In the genomic region with DNA sequence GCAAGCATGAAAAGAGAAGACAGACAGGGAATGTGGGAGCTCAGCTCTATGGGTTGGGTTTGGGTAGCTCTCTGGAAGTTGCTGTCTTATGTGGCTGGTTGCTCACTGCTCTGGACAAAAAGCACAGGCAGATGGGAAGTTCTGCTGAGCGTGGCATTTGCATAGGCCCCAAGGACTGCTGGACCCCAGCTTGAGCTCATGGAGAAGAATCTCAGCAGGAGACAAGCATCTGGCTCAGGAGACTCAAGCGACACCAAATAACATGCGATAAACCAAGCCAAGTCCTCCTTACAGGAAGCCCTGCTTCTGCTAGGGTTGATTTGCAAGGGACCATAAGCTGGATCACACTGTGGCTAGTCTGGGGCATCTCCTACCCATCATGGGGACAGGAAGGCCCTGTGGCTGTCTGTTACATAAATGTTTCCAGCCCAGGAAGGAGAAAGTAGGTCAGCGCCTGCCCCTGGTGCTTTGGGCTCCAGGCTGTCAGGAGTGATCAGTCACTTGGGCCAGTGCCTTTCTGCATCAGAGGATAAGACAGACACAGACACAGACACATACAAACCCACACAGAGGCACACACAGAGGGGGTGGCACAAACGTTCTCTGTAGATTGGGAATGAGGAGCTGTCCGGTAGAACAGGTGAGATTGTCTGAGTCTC, we compare ENCODE assay signal across 10 mouse cellular contexts.
A peak's percentile ranks its signal among the peaks of the same experiment; 100 is the strongest.
DNase-seq lines count a peak whose midpoint lies in the region; ATAC-seq and TF ChIP-seq lines count a peak whose summit lies in the region.
"Had no signal": no experiment of that assay in that cellular context is flagged by ENCODE, and none has a peak within 500 bp of the region (broad histone marks: within the 10 kb centered on the region; RNA-seq: fewer than 3 reads in every experiment).

No protein-coding gene starts in this region.

- H3K4me2 ChIP-seq in heart, postnatal 0 days (ENCODE audit: low read depth, low read length) = no peak overlapping the region
- H3K4me2 ChIP-seq in forebrain, embryonic 13.5 days = no peak overlapping the region
- H3K4me2 ChIP-seq: liver, embryonic 13.5 days; neural tube, embryonic 12.5 days had no signal

- H3K27me3 ChIP-seq in heart, postnatal 0 days (ENCODE audit: control insufficient read depth, insufficient read depth, low read length) = no peaks in the 10 kb centered on the region
- no peaks in the 10 kb centered on the region for H3K27me3 ChIP-seq in forebrain, embryonic 13.5 days
- H3K27me3 ChIP-seq: liver, embryonic 13.5 days; neural tube, embryonic 12.5 days had no signal

- no peak overlapping the region for H3K4me3 ChIP-seq in heart, postnatal 0 days (ENCODE audit: low read depth, low read length)
- H3K4me3 ChIP-seq in forebrain, embryonic 13.5 days = no peak overlapping the region
- H3K4me3 ChIP-seq: liver, embryonic 13.5 days; neural tube, embryonic 12.5 days had no signal

- TF ChIP-seq EP300 in heart, postnatal 0 days (IDR thresholded peaks at IDR 0.05; ENCODE audit: low read depth) = no peak

- H3K9ac ChIP-seq in heart, postnatal 0 days (replicated peaks; ENCODE audit: low read depth, low read length) = no peak overlapping the region
- H3K9ac ChIP-seq in forebrain, embryonic 13.5 days = no peak overlapping the region
- H3K9ac ChIP-seq: liver, embryonic 13.5 days; neural tube, embryonic 12.5 days had no signal

- intact Hi-C loops in heart, postnatal 25 days (cut with DNase I) = no loop called here

- H3K36me3 ChIP-seq in heart, postnatal 0 days (replicated peaks; ENCODE audit: control insufficient read depth, insufficient read depth, low read length) = no peaks in the 10 kb centered on the region
- H3K36me3 ChIP-seq in forebrain, embryonic 13.5 days (ENCODE audit: poor library complexity, severe bottlenecking) = peaks cover 5% of the 10 kb centered on the region; the same call in 1 of the 2 replicates
- H3K36me3 ChIP-seq: liver, embryonic 13.5 days had no signal

- 0 out of 2 replicates have a peak, but pooled peaks have one; percentile 7 for ATAC-seq in heart, postnatal 0 days (ENCODE audit: insufficient read depth, low read depth)
- no peak for ATAC-seq in forebrain, embryonic 13.5 days

- WGBS in heart, postnatal 0 days = 65% methylated on average over 6 of the region's 6 CpGs
- 85% methylated on average over 6 of the region's 6 CpGs for WGBS in forebrain, embryonic 13.5 days

- TF ChIP-seq CTCF in heart, postnatal 0 days (IDR thresholded peaks at IDR 0.05; ENCODE audit: low read depth) = no peak

- peak; percentile 95 for DNase-seq in heart, adult 11 months
- no peak for DNase-seq in heart, postnatal 25 days (ENCODE audit: low spot score)
- peak; percentile 47 for DNase-seq in right cerebral cortex, adult 2 months (ENCODE audit: low spot score in 2 of 2)
- no peak for DNase-seq in right cerebral cortex, postnatal 14 days
- DNase-seq in heart, postnatal 0 days (ENCODE audit: low spot score) = no peak
- DNase-seq in telencephalon, adult 2 months (ENCODE audit: low read depth, low spot score) = peak; percentile 18
- no peak for DNase-seq in spleen, postnatal 4 days (ENCODE audit: low spot score in 2 of 2)
- DNase-seq: liver, embryonic 13.5 days had no signal

- no peak overlapping the region for H3K27ac ChIP-seq in heart, postnatal 0 days (ENCODE audit: low read depth)
- H3K27ac ChIP-seq in forebrain, embryonic 13.5 days = no peak overlapping the region
- H3K27ac ChIP-seq: liver, embryonic 13.5 days; neural tube, embryonic 12.5 days had no signal

- no peaks in the 10 kb centered on the region for H3K9me3 ChIP-seq in heart, postnatal 0 days (replicated peaks; ENCODE audit: control insufficient read depth, low read length)
- no peaks in the 10 kb centered on the region for H3K9me3 ChIP-seq in forebrain, embryonic 13.5 days (replicated peaks)
- H3K9me3 ChIP-seq: liver, embryonic 13.5 days; neural tube, embryonic 12.5 days had no signal

- 0 out of 2 replicates have a peak, but pooled peaks cover 7% of the 10 kb centered on the region for H3K4me1 ChIP-seq in heart, postnatal 0 days (ENCODE audit: control insufficient read depth, insufficient read depth)
- H3K4me1 ChIP-seq in forebrain, embryonic 13.5 days = no peaks in the 10 kb centered on the region

Comparison
In these comparisons a context has a peak if more than half of its experiments do, and no peak if none do; other contexts are left out.
1. DNase-seq: peak in heart, adult 11 months (single experiment), right cerebral cortex, adult 2 months (2 of 2) and telencephalon, adult 2 months (single experiment); none in heart, postnatal 25 days (single experiment), right cerebral cortex, postnatal 14 days (single experiment), heart, postnatal 0 days (single experiment) and spleen, postnatal 4 days (0 of 2).